ENCODE assay signal across 8 mouse cellular contexts in the genomic region with DNA sequence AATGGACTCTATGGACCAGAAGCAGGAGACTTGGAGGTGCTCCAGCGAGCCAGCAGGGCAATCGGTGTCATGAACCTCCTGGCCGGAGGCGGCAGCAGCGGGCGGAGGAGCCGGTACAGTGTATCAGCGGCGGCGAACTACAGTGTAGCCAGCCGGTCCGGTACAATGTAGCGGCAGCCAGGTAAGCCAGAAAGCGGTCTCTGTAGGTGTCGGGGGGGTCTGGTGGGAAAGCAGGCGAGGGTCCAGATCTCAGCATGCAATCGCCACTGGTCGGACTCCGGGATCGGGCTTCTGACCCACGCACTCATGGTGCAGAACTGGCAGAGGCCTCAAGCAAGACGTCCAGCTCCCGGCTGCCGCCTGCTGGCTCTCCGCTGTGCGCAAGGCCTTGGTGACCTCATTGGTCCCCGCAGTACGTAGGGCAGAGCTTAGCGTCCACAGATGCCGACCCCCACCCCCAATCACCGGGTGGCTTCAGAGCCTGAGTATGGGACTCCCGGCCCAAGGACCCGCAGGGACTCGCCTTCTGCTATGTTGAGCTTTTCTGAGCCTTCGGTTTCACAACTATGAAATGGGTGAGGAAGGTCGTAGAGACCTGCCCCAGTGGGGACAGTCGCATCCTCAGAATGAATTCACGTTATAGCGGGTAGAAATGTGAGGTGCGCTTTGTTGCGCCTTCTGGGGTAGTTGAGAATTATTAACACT. TPM values are rescaled to one million over a fixed set of nuclear protein-coding genes. Genes with fewer than 3 reads are reported as not detected.
DNase-seq lines count a peak whose midpoint lies in the region; ATAC-seq lines count a peak whose summit lies in the region.

No protein-coding gene starts in this region.

- H3K4me1 ChIP-seq in hindbrain, embryonic 16.5 days (ENCODE audit: control insufficient read depth, insufficient read depth, low read depth, low read length), result peaks cover 11% of the 10 kb centered on the region

- 1% methylated on average over 41 of the region's 41 CpGs for WGBS in hindbrain, embryonic 16.5 days
- WGBS in macrophage (ENCODE audit: missing documents), result 1% methylated on average over 40 of the region's 41 CpGs

- no peaks in the 10 kb centered on the region for H3K9me3 ChIP-seq in hindbrain, embryonic 16.5 days (ENCODE audit: control insufficient read depth, low read length)

- peak; percentile 97 for ATAC-seq in hindbrain, embryonic 16.5 days

- no peaks in the 10 kb centered on the region for H3K27me3 ChIP-seq in hindbrain, embryonic 16.5 days (replicated peaks; ENCODE audit: control insufficient read depth, insufficient read depth, low read length)

- peak overlapping the region; percentile 71 for H3K4me3 ChIP-seq in hindbrain, embryonic 16.5 days (ENCODE audit: low read length)
- H3K4me3 ChIP-seq in macrophage (ENCODE audit: inconsistent target), result peak overlapping the region; percentile 73

- H3K4me2 ChIP-seq in hindbrain, embryonic 16.5 days (ENCODE audit: low read length), result peak overlapping the region; percentile 77

- peak overlapping the region; percentile 81 for H3K27ac ChIP-seq in hindbrain, embryonic 16.5 days (ENCODE audit: low read depth, low read length)
- H3K27ac ChIP-seq in macrophage, result peak overlapping the region; percentile 73

- no peaks in the 10 kb centered on the region for H3K36me3 ChIP-seq in hindbrain, embryonic 16.5 days (ENCODE audit: control insufficient read depth, insufficient read depth, low read length)
- no peaks in the 10 kb centered on the region for H3K36me3 ChIP-seq in macrophage (ENCODE audit: inconsistent target)

- DNase-seq in WW6 (ENCODE audit: low read depth, low spot score), result peak; percentile 82
- peak; percentile 90 to 95 for DNase-seq in cerebellum, postnatal 4 days (ENCODE audit: low spot score in 2 of 2)
- peak; percentile 95 for DNase-seq in gastrocnemius, adult 18-20 months (ENCODE audit: low spot score)
- DNase-seq in left cerebral cortex, adult 18-20 months (ENCODE audit: low spot score in 2 of 2), result peak; percentile 95 to 96
- DNase-seq in right cerebral cortex, adult 18-20 months, result peak; percentile 91
- peak; percentile 57 for DNase-seq in urinary bladder, postnatal 10 days (ENCODE audit: low spot score)

- no peaks in the 10 kb centered on the region; the same call in 1 of the 2 replicates for H3K79me2 ChIP-seq in macrophage (ENCODE audit: inconsistent target)

- H3K9ac ChIP-seq in hindbrain, embryonic 16.5 days (ENCODE audit: low read depth, low read length), result peak overlapping the region; percentile 90

RNA-seq across cellular contexts. Expression of a gene that starts 19.7 kb away (rescaled TPM):
- total RNA-seq in gastrocnemius, adult 18-20 months (2021), result 10 to 100 TPM; 34.6 to 43.7 TPM
- polyA plus RNA-seq in hindbrain, embryonic 16.5 days (2015; fragmentation: Nextera tagmentation; extraction: Ambion mirVana), result 50.5 and 53.5 TPM in 2 replicates
- 10 to 100 TPM; 52.9 to 56.3 TPM for total RNA-seq in left cerebral cortex, adult 18-20 months (2021)
- total RNA-seq in macrophage (2018; cell fraction: chromatin; rRNA removed), result 10 to 100 TPM in 17 of 26 experiments, 1 to 10 TPM in 8, under 1 TPM in 1; 0.82 to 54.4 (median 18.3) TPM
- total RNA-seq in macrophage (2018; cell fraction: cytosol; rRNA removed), result 10 to 100 TPM in 25 of 26 experiments, 1 to 10 TPM in 1; 9.4 to 44.3 (median 22.2) TPM
- 10 to 100 TPM in 18 of 26 experiments, 1 to 10 TPM in 8; 2.2 to 41.6 (median 17.1) TPM for total RNA-seq in macrophage (2018; cell fraction: nucleus; rRNA removed)
- polyA plus RNA-seq in macrophage (2018), result 10.3 to 15.7 TPM (median 13.9 TPM) in 3 replicates

RNA-seq across cellular contexts. Expression of a gene that starts 31.8 kb away (rescaled TPM):
- not detected for total RNA-seq in gastrocnemius, adult 18-20 months (2021)
- polyA plus RNA-seq in hindbrain, embryonic 16.5 days (2015; fragmentation: Nextera tagmentation; extraction: Ambion mirVana), result 1,869 and 1,947 TPM in 2 replicates
- total RNA-seq in left cerebral cortex, adult 18-20 months (2021), result 100 to 1,000 TPM; 392 to 405 TPM
- total RNA-seq in macrophage (2018; cell fraction: chromatin; rRNA removed), result 1 to 10 TPM in 1 of 26 experiments, not detected in 25; 2.3 TPM
- under 1 TPM in 15 of 26 experiments, not detected in 11; 0.05 to 0.44 (median 0.17) TPM for total RNA-seq in macrophage (2018; cell fraction: cytosol; rRNA removed)
- under 1 TPM in 1 of 26 experiments, not detected in 25; 0.92 TPM for total RNA-seq in macrophage (2018; cell fraction: nucleus; rRNA removed)
- polyA plus RNA-seq in macrophage (2018), result 0.14 TPM in 1 of 3 replicates, not detected in the others

RNA-seq across cellular contexts. Expression of a gene that starts 34.7 kb away (rescaled TPM):
- total RNA-seq in gastrocnemius, adult 18-20 months (2021), result 10 to 100 TPM; 37.8 to 41.0 TPM
- polyA plus RNA-seq in hindbrain, embryonic 16.5 days (2015; fragmentation: Nextera tagmentation; extraction: Ambion mirVana), result 48.7 and 57.4 TPM in 2 replicates
- 10 to 100 TPM; 26.8 to 32.8 TPM for total RNA-seq in left cerebral cortex, adult 18-20 months (2021)
- 10 to 100 TPM; 29.2 to 81.4 (median 54.8) TPM for total RNA-seq in macrophage (2018; cell fraction: chromatin; rRNA removed)
- total RNA-seq in macrophage (2018; cell fraction: cytosol; rRNA removed), result 10 to 100 TPM; 18.2 to 27.6 (median 22.6) TPM
- total RNA-seq in macrophage (2018; cell fraction: nucleus; rRNA removed), result 10 to 100 TPM; 20.3 to 52.7 (median 31.9) TPM
- polyA plus RNA-seq in macrophage (2018), result 17.0 to 28.3 TPM (median 19.3 TPM) in 3 replicates

RNA-seq across cellular contexts. Expression of a gene that starts 36.1 kb away (rescaled TPM):
- total RNA-seq in gastrocnemius, adult 18-20 months (2021), result not detected
- polyA plus RNA-seq in hindbrain, embryonic 16.5 days (2015; fragmentation: Nextera tagmentation; extraction: Ambion mirVana), result 0.05 and 0.10 TPM in 2 replicates
- total RNA-seq in left cerebral cortex, adult 18-20 months (2021), result under 1 TPM in 1 of 2 experiments, not detected in 1; 0.12 TPM
- total RNA-seq in macrophage (2018; cell fraction: chromatin; rRNA removed), result not detected
- total RNA-seq in macrophage (2018; cell fraction: cytosol; rRNA removed), result not detected
- total RNA-seq in macrophage (2018; cell fraction: nucleus; rRNA removed), result under 1 TPM in 3 of 26 experiments, not detected in 23; 0.18 to 0.65 (median 0.29) TPM
- polyA plus RNA-seq in macrophage (2018), result not detected in 3 replicates

Comparison
In these comparisons a context has a peak if more than half of its experiments do, and no peak if none do; other contexts are left out.
1. Peak in every context shown above with its lines: DNase-seq, ATAC-seq, H3K4me3 ChIP-seq and H3K27ac ChIP-seq.
2. RNA of a gene that starts 31.8 kb away (total RNA-seq): 392 to 405 TPM in left cerebral cortex, adult 18-20 months; not detected in gastrocnemius, adult 18-20 months; every median in the first group is over 100 times any median in the second.